10 mouse cellular contexts compared by ENCODE assay signal in genomic region chr10:8133451-8133952, GRCm38 (mm10).
DNase-seq lines count a peak whose midpoint lies in the region; ATAC-seq and TF ChIP-seq lines count a peak whose summit lies in the region.
"Had no signal": no experiment of that assay in that cellular context is flagged by ENCODE, and none has a peak within 500 bp of the region (broad histone marks: within the 10 kb centered on the region; RNA-seq: fewer than 3 reads in every experiment).

No protein-coding gene starts in this region.

- H3K9ac ChIP-seq in lung, embryonic 14.5 days = no peak overlapping the region
- H3K9ac ChIP-seq in forebrain, embryonic 13.5 days = no peak overlapping the region
- H3K9ac ChIP-seq in limb, embryonic 12.5 days (replicated peaks) = no peak overlapping the region
- no peak overlapping the region for H3K9ac ChIP-seq in stomach, embryonic 14.5 days (replicated peaks; ENCODE audit: low read depth, low read length)
- H3K9ac ChIP-seq: embryonic facial prominence, embryonic 12.5 days had no signal

- no peaks in the 10 kb centered on the region for H3K27me3 ChIP-seq in lung, embryonic 14.5 days (ENCODE audit: insufficient read depth, low read length)
- H3K27me3 ChIP-seq in forebrain, embryonic 13.5 days = no peaks in the 10 kb centered on the region
- H3K27me3 ChIP-seq in limb, embryonic 12.5 days = no peaks in the 10 kb centered on the region
- H3K27me3 ChIP-seq in stomach, embryonic 14.5 days (ENCODE audit: control insufficient read depth, insufficient read depth, low read length) = no peaks in the 10 kb centered on the region
- H3K27me3 ChIP-seq: embryonic facial prominence, embryonic 12.5 days had no signal

- H3K27ac ChIP-seq in lung, embryonic 14.5 days (ENCODE audit: low read depth) = peak overlapping the region; percentile 55
- H3K27ac ChIP-seq in forebrain, embryonic 13.5 days = no peak overlapping the region
- peak overlapping the region; percentile 64 for H3K27ac ChIP-seq in limb, embryonic 12.5 days
- H3K27ac ChIP-seq in stomach, embryonic 14.5 days (ENCODE audit: low read length) = no peak overlapping the region

- no peaks in the 10 kb centered on the region for H3K36me3 ChIP-seq in lung, embryonic 14.5 days (ENCODE audit: insufficient read depth)
- H3K36me3 ChIP-seq in forebrain, embryonic 13.5 days (ENCODE audit: poor library complexity, severe bottlenecking) = no peaks in the 10 kb centered on the region
- no peaks in the 10 kb centered on the region for H3K36me3 ChIP-seq in limb, embryonic 12.5 days
- H3K36me3 ChIP-seq in stomach, embryonic 14.5 days (ENCODE audit: control insufficient read depth, insufficient read depth, low read length) = no peaks in the 10 kb centered on the region
- H3K36me3 ChIP-seq: embryonic facial prominence, embryonic 12.5 days had no signal

- peaks cover 26% of the 10 kb centered on the region for H3K4me1 ChIP-seq in lung, embryonic 14.5 days (ENCODE audit: insufficient read depth)
- peaks cover 14% of the 10 kb centered on the region for H3K4me1 ChIP-seq in forebrain, embryonic 13.5 days
- H3K4me1 ChIP-seq in limb, embryonic 12.5 days (replicated peaks) = peaks cover 13% of the 10 kb centered on the region
- 0 out of 2 replicates have a peak, but pooled peaks cover 4% of the 10 kb centered on the region for H3K4me1 ChIP-seq in stomach, embryonic 14.5 days (ENCODE audit: control insufficient read depth, insufficient read depth, low read length)

- DNase-seq in lung, embryonic 14.5 days = peak; percentile 71
- DNase-seq in lung, postnatal 36 days = no peak
- no peak for DNase-seq in cerebellum, adult 9-11 months
- no peak for DNase-seq in heart, postnatal 14 days
- DNase-seq: thymus, adult 18-20 months had no signal

- peak overlapping the region; percentile 25; the same call in 1 of the 2 replicates for H3K4me2 ChIP-seq in lung, embryonic 14.5 days
- H3K4me2 ChIP-seq in forebrain, embryonic 13.5 days = peak overlapping the region; percentile 45
- no peak overlapping the region for H3K4me2 ChIP-seq in limb, embryonic 12.5 days
- H3K4me2 ChIP-seq in stomach, embryonic 14.5 days (replicated peaks; ENCODE audit: low read depth, low read length) = no peak overlapping the region
- H3K4me2 ChIP-seq: embryonic facial prominence, embryonic 12.5 days had no signal

- no peaks in the 10 kb centered on the region for H3K9me3 ChIP-seq in lung, embryonic 14.5 days (ENCODE audit: low read depth, low read length)
- no peaks in the 10 kb centered on the region for H3K9me3 ChIP-seq in forebrain, embryonic 13.5 days (replicated peaks)
- no peaks in the 10 kb centered on the region for H3K9me3 ChIP-seq in limb, embryonic 12.5 days
- no peaks in the 10 kb centered on the region for H3K9me3 ChIP-seq in stomach, embryonic 14.5 days (ENCODE audit: control insufficient read depth, low read depth, low read length)
- H3K9me3 ChIP-seq: embryonic facial prominence, embryonic 12.5 days had no signal

- no peak for TF ChIP-seq CTCF in lung, embryonic 14.5 days (IDR thresholded peaks at IDR 0.05; ENCODE audit: low read depth)

- WGBS in lung, embryonic 14.5 days = 20% methylated on average over 13 of the region's 13 CpGs
- WGBS in forebrain, embryonic 13.5 days = 12% methylated on average over 13 of the region's 13 CpGs
- whole genome bisulfite sequencing in limb, embryonic 12.5 days = 51% methylated on average over 13 of the region's 13 CpGs
- 37% methylated on average over 13 of the region's 13 CpGs for WGBS in stomach, embryonic 14.5 days

- intact Hi-C loops in heart, postnatal 14 days (cut with DNase I) = no loop called here

- peak; percentile 73 for ATAC-seq in lung, embryonic 14.5 days (ENCODE audit: insufficient read depth)
- ATAC-seq in forebrain, embryonic 13.5 days = peak; percentile 57; the same call in 1 of the 2 replicates
- ATAC-seq in limb, embryonic 12.5 days (ENCODE audit: insufficient number of reproducible peaks, insufficient read depth, low FRiP score, low TSS enrichment, low read depth) = 0 out of 2 replicates have a peak, but pooled peaks have one; percentile 22
- peak; percentile 60 for ATAC-seq in stomach, embryonic 14.5 days (ENCODE audit: insufficient number of reproducible peaks, insufficient read depth, low FRiP score, low read depth)
- ATAC-seq in erythroblast, adult 5-6 weeks (replicated peaks; ENCODE audit: low FRiP score, poor library complexity, severe bottlenecking) = no peak

- H3K4me3 ChIP-seq in lung, embryonic 14.5 days (ENCODE audit: low read depth, low read length) = no peak overlapping the region
- H3K4me3 ChIP-seq in forebrain, embryonic 13.5 days = no peak overlapping the region; the same call in 1 of the 2 replicates
- no peak overlapping the region for H3K4me3 ChIP-seq in limb, embryonic 12.5 days (replicated peaks)
- H3K4me3 ChIP-seq in stomach, embryonic 14.5 days (ENCODE audit: low read depth, low read length) = no peak overlapping the region
- H3K4me3 ChIP-seq: embryonic facial prominence, embryonic 12.5 days had no signal

Comparison
In these comparisons a context has a peak if more than half of its experiments do, and no peak if none do; other contexts are left out.
1. H3K27ac ChIP-seq: peak in lung, embryonic 14.5 days (single experiment) and limb, embryonic 12.5 days (single experiment); none in forebrain, embryonic 13.5 days (single experiment) and stomach, embryonic 14.5 days (single experiment).
2. H3K4me2 ChIP-seq: peak in lung, embryonic 14.5 days (single experiment) and forebrain, embryonic 13.5 days (single experiment); none in limb, embryonic 12.5 days (single experiment) and stomach, embryonic 14.5 days (single experiment).